ENCODE assay signal across 8 mouse cellular contexts in genomic region chr15:8710146-8711006, GRCm38 (mm10). TPM values are rescaled to one million over a fixed set of nuclear protein-coding genes. Genes with fewer than 3 reads are reported as not detected.
DNase-seq lines count a peak whose midpoint lies in the region; ATAC-seq lines count a peak whose summit lies in the region.

TSS of gene Slc1a3 (minus strand) at chr15:8710764.

- H3K27ac ChIP-seq in limb, embryonic 13.5 days, result peak within 1 kb of the TSS; percentile 72; the same call in 1 of the 2 replicates
- H3K27ac ChIP-seq in midbrain, embryonic 12.5 days (replicated peaks), result peak within 1 kb of the TSS; percentile 30; the same call in 1 of the 2 replicates
- peak within 1 kb of the TSS; percentile 68 for H3K27ac ChIP-seq in stomach, embryonic 14.5 days (ENCODE audit: low read length)

- peaks cover 5% of the 10 kb centered on the region for H3K36me3 ChIP-seq in limb, embryonic 13.5 days
- H3K36me3 ChIP-seq in midbrain, embryonic 12.5 days, result no peaks in the 10 kb centered on the region
- H3K36me3 ChIP-seq in stomach, embryonic 14.5 days (ENCODE audit: control insufficient read depth, insufficient read depth, low read length), result no peaks in the 10 kb centered on the region

- DNase-seq in gastrocnemius, postnatal 10 days, result peak; percentile 20
- DNase-seq in gastrocnemius, postnatal 14 days, result no peak
- DNase-seq in heart, adult 18-20 months, result peak; percentile 29 to 57
- peak; percentile 61 for DNase-seq in kidney, adult 18-20 months

- no peaks in the 10 kb centered on the region for H3K27me3 ChIP-seq in limb, embryonic 13.5 days
- peaks cover 20% of the 10 kb centered on the region for H3K27me3 ChIP-seq in midbrain, embryonic 12.5 days
- H3K27me3 ChIP-seq in stomach, embryonic 14.5 days (ENCODE audit: control insufficient read depth, insufficient read depth, low read length), result 0 out of 2 replicates have a peak, but pooled peaks cover 4% of the 10 kb centered on the region

- peak within 1 kb of the TSS; percentile 67 for H3K4me3 ChIP-seq in limb, embryonic 13.5 days
- H3K4me3 ChIP-seq in midbrain, embryonic 12.5 days, result peak within 1 kb of the TSS; percentile 66
- H3K4me3 ChIP-seq in stomach, embryonic 14.5 days (ENCODE audit: low read depth, low read length), result peak within 1 kb of the TSS; percentile 60

- H3K9ac ChIP-seq in limb, embryonic 13.5 days, result peak within 1 kb of the TSS; percentile 70
- H3K9ac ChIP-seq in midbrain, embryonic 12.5 days (replicated peaks), result peak within 1 kb of the TSS; percentile 62
- peak within 1 kb of the TSS; percentile 47; the same call in 1 of the 2 replicates for H3K9ac ChIP-seq in stomach, embryonic 14.5 days (replicated peaks; ENCODE audit: low read depth, low read length)

- H3K4me2 ChIP-seq in limb, embryonic 13.5 days (replicated peaks), result peak within 1 kb of the TSS; percentile 75
- peak within 1 kb of the TSS; percentile 91 for H3K4me2 ChIP-seq in midbrain, embryonic 12.5 days (replicated peaks)
- peak within 1 kb of the TSS; percentile 76 for H3K4me2 ChIP-seq in stomach, embryonic 14.5 days (replicated peaks; ENCODE audit: low read depth, low read length)

- H3K4me1 ChIP-seq in limb, embryonic 13.5 days, result peaks cover 49% of the 10 kb centered on the region
- H3K4me1 ChIP-seq in midbrain, embryonic 12.5 days, result peaks cover 16% of the 10 kb centered on the region
- H3K4me1 ChIP-seq in stomach, embryonic 14.5 days (ENCODE audit: control insufficient read depth, insufficient read depth, low read length), result no peaks in the 10 kb centered on the region

- WGBS in limb, embryonic 13.5 days, result under 1% methylated on average over 34 of the region's 34 CpGs
- WGBS in midbrain, embryonic 12.5 days, result 1% methylated on average over 34 of the region's 34 CpGs
- 1% methylated on average over 34 of the region's 34 CpGs for WGBS in stomach, embryonic 14.5 days

- no peaks in the 10 kb centered on the region for H3K9me3 ChIP-seq in limb, embryonic 13.5 days
- no peaks in the 10 kb centered on the region for H3K9me3 ChIP-seq in midbrain, embryonic 12.5 days
- no peaks in the 10 kb centered on the region for H3K9me3 ChIP-seq in stomach, embryonic 14.5 days (ENCODE audit: control insufficient read depth, low read depth, low read length)

- ATAC-seq in common myeloid progenitor, adult 5-6 weeks (replicated peaks; ENCODE audit: low read depth, poor library complexity, severe bottlenecking), result peak; percentile 84
- ATAC-seq in limb, embryonic 13.5 days (ENCODE audit: low FRiP score, low read depth), result peak; percentile 75
- ATAC-seq in midbrain, embryonic 12.5 days (ENCODE audit: low FRiP score, low read depth), result peak; percentile 87
- ATAC-seq in stomach, embryonic 14.5 days (ENCODE audit: insufficient number of reproducible peaks, insufficient read depth, low FRiP score, low read depth), result peak; percentile 88

- intact Hi-C loops in gastrocnemius, postnatal 14 days (cut with DNase I; ENCODE audit: low total_unique reads), result no loop called here

RNA-seq across cellular contexts. Expression of gene Slc1a3, which starts in this region (rescaled TPM):
- total RNA-seq in gastrocnemius, postnatal 10 days (2021), result 1 to 10 TPM; 3.7 to 4.3 TPM
- total RNA-seq in gastrocnemius, postnatal 14 days (2021), result 1 to 10 TPM; 1.6 to 2.6 TPM
- total RNA-seq in common myeloid progenitor, adult 5-6 weeks (2017), result 0.18 TPM in 1 of 2 replicates, not detected in the other
- total RNA-seq in heart, adult 18-20 months (2021), result 1 to 10 TPM; 1.2 to 3.5 TPM
- 39.2 and 39.4 TPM in 2 replicates for polyA plus RNA-seq in limb, embryonic 13.5 days (2015; fragmentation: Nextera tagmentation; extraction: Ambion mirVana)
- polyA plus RNA-seq in midbrain, embryonic 12.5 days (2016; fragmentation: Nextera tagmentation; extraction: Ambion mirVana), result 48.4 and 55.7 TPM in 2 replicates
- 18.3 and 19.3 TPM in 2 replicates for polyA plus RNA-seq in stomach, embryonic 14.5 days (2014; fragmentation: Nextera tagmentation; extraction: Ambion mirVana)

Comparison
In these comparisons a context has a peak if more than half of its experiments do, and no peak if none do; other contexts are left out.
1. Peak in ATAC-seq in common myeloid progenitor, adult 5-6 weeks; RNA of the gene not detected or under 1 TPM.